Mouse (Mus musculus) adrenal gland, postnatal 10 days (tissue): Measurements from ENCODE around the gene Dnah2. TPM values are rescaled to one million over a fixed set of nuclear protein-coding genes. Genes with fewer than 3 reads are reported as not detected.
"Not testable (repeated sequence)": the region's sequence is repeated elsewhere in the genome, so short reads cannot be mapped to it uniquely, and the experiment has no call there.

Experiments used
- DNase-seq: peaks from one replicate; pipeline ENCODE4 v3.0.0; 2021; ENCODE audit warnings: mixed read lengths
- total RNA-seq, 2 experiments: library from RNA; stranded (reverse); gene quantifications; 2 replicates each; pipeline ENCODE4 v1.2.3; 2021

The Dnah2 gene
- total RNA-seq, 2 experiments from 2014 or later: 0.30 TPM

- DNase-seq: no peak
Measured at GRCm38 (mm10) chr11:69563373-69563772, 14.5 kb upstream of the Dnah2 start.

GRCm38 (mm10) chr11:69560896-69561854 is 12.3 kb upstream of the Dnah2 start:
- DNase-seq: no peak

- DNase-seq: peak; percentile 31
Measured at GRCm38 (mm10) chr11:69559851-69560765, 11.2 kb upstream of the Dnah2 start, which contains the start of gene Efnb3. TSS of gene Efnb3 (minus strand) at chr11:69560205.

- no peak for DNase-seq
Measured at GRCm38 (mm10) chr11:69559183-69559582, 10.3 kb upstream of the Dnah2 start.

GRCm38 (mm10) chr11:69558756-69559155 is 9.8 kb upstream of the Dnah2 start:
- DNase-seq: peak; percentile 19

GRCm38 (mm10) chr11:69557381-69557958 is 8.6 kb upstream of the Dnah2 start:
- peak; percentile 18 for DNase-seq

- DNase-seq: no peak
Measured at GRCm38 (mm10) chr11:69554539-69555140, 5.7 kb upstream of the Dnah2 start.

- DNase-seq: no peak
Measured at GRCm38 (mm10) chr11:69553341-69553721, 4.4 kb upstream of the Dnah2 start.

- DNase-seq: no peak
Measured at GRCm38 (mm10) chr11:69552622-69553340, 3.9 kb upstream of the Dnah2 start.

- no peak for DNase-seq
Measured at GRCm38 (mm10) chr11:69551310-69551709, 2.4 kb upstream of the Dnah2 start.

GRCm38 (mm10) chr11:69547071-69547470 is 1.8 kb downstream of the Dnah2 start:
- peak; percentile 65 for DNase-seq

GRCm38 (mm10) chr11:69546423-69547053 is 2.4 kb downstream of the Dnah2 start:
- DNase-seq: peak; percentile 84

GRCm38 (mm10) chr11:69545957-69546356 is 3.0 kb downstream of the Dnah2 start:
- DNase-seq: peak; percentile 12

- no peak for DNase-seq
Measured at GRCm38 (mm10) chr11:69543598-69543997, 5.3 kb downstream of the Dnah2 start.

GRCm38 (mm10) chr11:69541741-69542140 is 7.2 kb downstream of the Dnah2 start:
- not testable (repeated sequence) for DNase-seq

GRCm38 (mm10) chr11:69540700-69541099 is 8.2 kb downstream of the Dnah2 start:
- no peak for DNase-seq

GRCm38 (mm10) chr11:69534990-69535389 is 13.9 kb downstream of the Dnah2 start:
- DNase-seq: no peak

GRCm38 (mm10) chr11:69532480-69533150 is 16.3 kb downstream of the Dnah2 start:
- DNase-seq: no peak

- DNase-seq: not testable (repeated sequence)
Measured at GRCm38 (mm10) chr11:69530755-69531154, 18.2 kb downstream of the Dnah2 start.

- DNase-seq: not testable (repeated sequence)
Measured at GRCm38 (mm10) chr11:69530281-69530680, 18.6 kb downstream of the Dnah2 start.
